Mouse (Mus musculus) erythroid progenitor cell, adult 5-6 weeks (primary cell): ENCODE measurements around the gene Lrp6. TPM values are rescaled to one million over a fixed set of nuclear protein-coding genes. Genes with fewer than 3 reads are reported as not detected.

Experiments
- ATAC-seq: replicated peaks from 2 replicates; pipeline ENCODE4 v1.8.0; 2016; ENCODE audit warnings: moderate number of reproducible peaks, mild to moderate bottlenecking, moderate TSS enrichment, inconsistent platforms; ENCODE audit not compliant: poor library complexity, low FRiP score, severe bottlenecking
- total RNA-seq, 2 experiments: library from RNA; stranded (forward) in 1 of 2; stranded (reverse) in 1 of 2; fragments of 150-400 nt in 1 of 2; fragments of 186-747, 209-891 nt in 1 of 2; gene quantifications; 2 replicates each; pipeline versions ENCODE4 v1.2.3 to v1.2.4; 2015 to 2017; ENCODE audit warnings: low replicate concordance in 2 of 2

The Lrp6 gene
- total RNA-seq, 2 experiments from 2014 or later = 6.8 to 14.7 TPM

- no peak for ATAC-seq
These were observed 61.9 kb downstream of the Lrp6 start for GRCm38 (mm10) chr6:134504866-134505265.

- no peak for ATAC-seq
These were observed 64.4 kb downstream of the Lrp6 start for GRCm38 (mm10) chr6:134502335-134502734.

GRCm38 (mm10) chr6:134500381-134501162 lies 66.2 kb downstream of the Lrp6 start:
- ATAC-seq = no peak

- no peak for ATAC-seq
These were observed 67.7 kb downstream of the Lrp6 start for GRCm38 (mm10) chr6:134499089-134499488.

- no peak for ATAC-seq
These were observed 68.2 kb downstream of the Lrp6 start for GRCm38 (mm10) chr6:134498518-134498917.

- no peak for ATAC-seq
These were observed 71.7 kb downstream of the Lrp6 start for GRCm38 (mm10) chr6:134494828-134495698.

GRCm38 (mm10) chr6:134489637-134490036 lies 77.1 kb downstream of the Lrp6 start:
- no peak for ATAC-seq

GRCm38 (mm10) chr6:134489130-134489529 lies 77.6 kb downstream of the Lrp6 start:
- no peak for ATAC-seq

- ATAC-seq = no peak
These were observed 80.4 kb downstream of the Lrp6 start for GRCm38 (mm10) chr6:134486318-134486717.

GRCm38 (mm10) chr6:134479481-134479880 lies 87.3 kb downstream of the Lrp6 start:
- ATAC-seq = no peak

- ATAC-seq = no peak
These were observed 93.6 kb downstream of the Lrp6 start for GRCm38 (mm10) chr6:134473143-134473561.

- peak; percentile 92 for ATAC-seq
These were observed 95.9 kb downstream of the Lrp6 start for GRCm38 (mm10) chr6:134470857-134471256.

GRCm38 (mm10) chr6:134469297-134469696 lies 97.5 kb downstream of the Lrp6 start:
- no peak for ATAC-seq

- ATAC-seq = no peak
These were observed 100.0 kb downstream of the Lrp6 start for GRCm38 (mm10) chr6:134466671-134467229.

- ATAC-seq = no peak
These were observed 105.6 kb downstream of the Lrp6 start for GRCm38 (mm10) chr6:134461175-134461574.

GRCm38 (mm10) chr6:134458376-134458775 lies 108.4 kb downstream of the Lrp6 start:
- ATAC-seq = no peak

- ATAC-seq = peak; percentile 70; the same call in 1 of the 2 replicates
These were observed 112.7 kb downstream of the Lrp6 start for GRCm38 (mm10) chr6:134454093-134454492.

GRCm38 (mm10) chr6:134450661-134451119 lies 116.1 kb downstream of the Lrp6 start:
- ATAC-seq = no peak

- no peak for ATAC-seq
These were observed 116.8 kb downstream of the Lrp6 start for GRCm38 (mm10) chr6:134449958-134450357.

GRCm38 (mm10) chr6:134448451-134448850 lies 118.3 kb downstream of the Lrp6 start:
- no peak for ATAC-seq
